Mouse (Mus musculus) right cerebral cortex, adult 18-20 months (tissue): ENCODE data around the gene Npas3.

Experiments
- DNase-seq: peaks from one replicate; pipeline ENCODE4 v3.0.0; 2022; ENCODE audit warnings: mixed read lengths

The Npas3 gene

DNA sequence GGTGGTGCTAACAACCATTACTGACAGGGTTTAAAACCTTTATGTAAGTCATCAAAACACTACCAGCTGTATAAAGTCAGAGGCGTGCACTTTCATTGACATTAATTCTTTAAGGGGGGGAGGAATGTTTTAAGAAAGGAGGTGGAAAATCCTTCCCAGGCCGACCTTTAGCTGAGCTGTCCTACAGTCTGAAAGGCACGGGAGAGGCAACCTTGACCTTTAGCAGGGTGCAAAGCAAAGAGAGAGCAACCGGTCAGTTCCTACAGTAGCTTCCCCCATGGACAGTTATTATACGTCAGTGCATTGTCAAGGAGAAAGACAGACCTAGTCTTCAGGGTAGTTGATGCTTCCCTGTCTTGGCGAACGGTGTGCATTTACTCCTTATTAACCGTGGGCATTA, 756.1 kb downstream of the Npas3 start:
- no peak for DNase-seq

DNA sequence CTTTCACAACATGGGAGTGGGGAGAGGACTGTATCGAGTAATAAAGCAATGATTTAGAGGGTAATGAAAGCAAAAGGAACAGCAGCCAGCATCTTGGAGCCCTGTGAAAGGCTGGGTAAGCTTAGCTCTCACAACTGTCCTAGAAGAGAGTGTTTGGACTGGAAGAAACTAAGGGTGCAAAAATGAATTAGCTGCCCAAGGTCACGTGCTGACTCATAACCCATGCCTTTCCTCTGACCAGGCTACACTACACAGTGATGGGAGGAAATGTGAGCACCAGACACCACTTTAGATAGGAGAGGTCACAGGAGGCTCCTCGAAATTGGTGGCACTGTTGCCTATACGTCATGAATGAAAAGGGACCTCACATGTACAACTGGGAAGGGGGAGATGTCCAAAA, 757.1 kb downstream of the Npas3 start:
- DNase-seq: no peak

DNA sequence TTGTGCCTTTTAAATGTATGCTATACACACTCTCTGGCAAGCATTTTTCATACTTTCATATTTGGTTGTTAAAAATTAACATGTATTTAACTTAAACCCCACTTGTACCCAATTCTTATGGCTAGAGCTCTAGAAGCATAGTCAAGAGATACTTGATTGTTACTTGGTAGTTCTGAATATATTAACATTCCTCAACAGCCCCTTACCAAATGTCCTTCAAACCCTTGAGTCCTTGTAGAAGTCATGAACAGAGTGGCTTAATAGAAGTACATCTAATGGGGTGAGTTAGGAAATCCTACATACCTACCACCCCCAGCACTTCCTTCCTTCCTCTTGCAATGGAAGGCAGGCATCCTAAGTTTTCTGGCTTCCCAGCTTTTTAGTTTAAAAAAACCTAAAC, 766.8 kb downstream of the Npas3 start:
- no peak for DNase-seq

DNA sequence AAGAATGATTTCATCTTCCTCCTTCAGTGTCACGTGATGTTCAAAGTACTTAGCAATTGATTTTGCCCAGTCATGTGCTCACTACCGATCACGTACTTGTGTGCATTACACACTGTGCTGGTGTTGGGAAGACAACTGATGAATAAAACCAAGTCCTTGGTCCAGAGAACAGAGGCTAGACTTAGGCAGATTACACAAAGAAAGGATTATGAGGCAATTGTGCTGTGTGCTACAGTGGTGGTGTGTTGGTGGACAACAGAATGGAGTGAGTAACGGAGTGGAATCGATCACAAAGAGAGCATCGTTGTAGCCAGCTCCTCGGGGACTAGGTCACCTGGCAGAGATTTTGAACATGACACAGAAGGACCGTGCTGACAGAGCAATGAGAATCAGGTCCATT, 769.5 kb downstream of the Npas3 start:
- DNase-seq: no peak

DNA sequence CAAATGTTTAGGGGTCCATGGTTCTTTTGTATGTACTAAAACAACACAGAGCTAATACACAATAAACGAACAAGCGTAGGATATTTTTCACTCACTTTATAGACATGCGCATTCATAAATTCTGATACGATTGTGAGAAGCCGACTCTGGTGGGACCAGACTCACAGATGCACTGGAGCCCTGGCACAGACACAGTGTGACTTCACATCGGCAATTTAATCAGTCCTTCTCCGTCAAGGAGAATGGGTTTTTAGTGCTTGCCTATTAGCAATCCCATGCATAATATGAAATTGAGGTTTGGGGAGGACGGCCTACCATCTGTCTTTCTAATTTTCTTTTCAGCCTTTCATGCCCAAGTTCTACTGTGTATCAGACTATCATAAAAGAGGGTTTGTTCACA, 771.5 kb downstream of the Npas3 start:
- no peak for DNase-seq

DNA sequence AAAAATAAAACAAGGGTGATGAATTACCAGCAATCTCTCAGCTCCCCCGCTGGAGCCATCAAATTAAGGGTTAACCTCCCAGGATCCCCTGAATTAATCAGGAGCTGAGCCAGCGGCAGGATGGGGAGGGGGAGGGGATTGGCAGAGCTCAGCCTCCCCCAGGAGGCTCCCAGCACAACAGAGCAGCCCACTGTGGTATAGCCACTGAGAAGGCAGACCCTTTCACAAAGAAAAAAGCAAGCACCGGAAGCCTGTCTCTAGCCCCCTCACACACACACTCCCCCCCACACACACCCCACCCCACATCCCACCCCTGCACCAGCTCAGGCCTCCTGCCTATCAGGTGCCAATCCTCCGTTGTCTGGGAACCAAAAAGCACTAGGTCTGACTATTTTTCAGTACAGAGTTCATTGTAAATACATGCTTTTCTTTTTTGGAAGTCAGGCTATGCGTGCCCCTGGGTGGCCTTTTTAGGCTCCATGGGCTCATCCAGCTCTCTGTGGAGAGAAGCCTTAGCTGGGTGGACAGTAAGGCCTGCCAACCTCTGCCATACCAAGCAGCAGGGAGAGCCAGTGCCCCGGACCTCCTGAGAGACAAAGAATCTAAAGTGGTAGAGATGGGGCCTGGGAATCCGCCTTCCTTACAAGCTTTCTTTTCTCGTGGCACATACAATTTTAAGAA, 786.3 kb downstream of the Npas3 start:
- DNase-seq: no peak

DNA sequence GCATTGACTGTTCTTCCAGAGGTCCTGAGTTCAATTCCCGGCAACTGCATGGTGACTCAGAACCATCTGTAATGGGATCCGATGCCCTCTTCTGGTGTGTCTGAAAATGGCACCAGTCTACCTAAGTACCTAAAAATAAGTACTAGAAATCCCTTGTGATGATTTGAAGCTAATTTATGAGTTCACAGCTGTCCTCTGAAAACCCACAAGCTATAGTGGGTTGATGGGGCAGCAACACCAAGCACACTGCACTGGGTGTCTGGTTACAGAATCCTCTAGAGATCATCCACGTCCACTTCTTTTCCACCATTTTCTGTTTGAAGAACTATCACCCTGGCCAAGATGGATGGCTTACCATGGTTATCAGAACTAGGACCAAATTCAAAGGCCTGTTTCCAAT, 789.1 kb downstream of the Npas3 start:
- no peak for DNase-seq

DNA sequence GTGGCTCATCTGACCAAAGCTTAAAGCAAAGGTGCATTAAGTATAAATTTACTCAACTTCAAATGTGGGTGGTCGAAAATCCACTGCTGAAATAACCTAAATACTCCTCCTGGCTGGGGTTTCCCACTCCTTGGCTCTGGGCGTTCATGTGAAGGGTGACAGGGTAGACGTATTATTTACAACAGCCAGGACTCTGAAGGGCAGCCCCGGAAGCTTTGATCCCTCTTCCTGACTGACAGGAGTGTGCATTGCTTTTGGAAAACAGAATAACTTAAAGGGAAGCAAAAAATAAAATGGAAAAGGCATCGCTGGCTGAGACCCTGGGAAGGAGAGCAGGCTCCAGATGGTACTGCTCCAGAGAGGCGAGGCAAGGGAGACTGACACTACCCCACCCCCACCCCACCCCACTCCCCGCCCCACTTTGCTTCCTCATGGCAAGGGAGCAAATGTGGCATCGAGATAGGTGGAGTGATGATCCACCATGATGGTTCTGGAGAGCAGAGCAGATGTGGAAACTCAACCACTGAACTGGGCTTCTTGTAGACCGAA, 794.6 kb downstream of the Npas3 start:
- no peak for DNase-seq

DNA sequence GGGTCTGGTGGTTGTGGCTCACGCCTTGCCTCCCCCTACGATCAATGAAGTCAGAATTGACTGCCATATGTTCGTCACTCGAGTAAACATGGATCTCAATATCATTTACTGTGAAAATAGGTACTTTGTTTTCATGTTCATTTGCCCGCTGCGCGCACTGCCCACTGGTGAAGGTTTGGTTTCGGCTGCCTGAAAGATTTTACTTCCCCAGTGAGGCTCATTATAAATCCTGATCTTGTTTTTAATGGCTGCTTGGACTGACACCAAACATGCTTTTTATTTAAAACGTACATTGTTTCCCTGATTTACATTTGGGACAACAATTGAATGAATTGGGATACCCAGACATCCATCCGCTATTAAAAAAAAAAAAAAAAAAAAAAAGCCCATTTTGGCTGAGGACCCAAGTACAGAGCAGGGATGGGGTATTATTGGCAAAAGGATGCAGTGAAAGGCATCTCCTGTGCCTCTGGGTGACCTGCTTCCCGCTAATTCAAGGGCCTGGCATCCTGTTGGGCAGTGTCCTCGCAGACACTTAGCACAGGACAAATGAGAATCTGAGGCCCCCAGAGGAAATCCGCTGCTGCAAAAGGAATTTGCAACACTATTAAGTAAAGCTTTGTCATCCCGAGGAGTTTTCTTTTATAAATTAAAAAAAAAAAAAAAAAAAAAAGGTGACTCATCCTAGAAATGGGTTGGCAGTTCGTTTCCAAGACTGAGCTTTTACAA, 796.3 kb downstream of the Npas3 start:
- no peak for DNase-seq

DNA sequence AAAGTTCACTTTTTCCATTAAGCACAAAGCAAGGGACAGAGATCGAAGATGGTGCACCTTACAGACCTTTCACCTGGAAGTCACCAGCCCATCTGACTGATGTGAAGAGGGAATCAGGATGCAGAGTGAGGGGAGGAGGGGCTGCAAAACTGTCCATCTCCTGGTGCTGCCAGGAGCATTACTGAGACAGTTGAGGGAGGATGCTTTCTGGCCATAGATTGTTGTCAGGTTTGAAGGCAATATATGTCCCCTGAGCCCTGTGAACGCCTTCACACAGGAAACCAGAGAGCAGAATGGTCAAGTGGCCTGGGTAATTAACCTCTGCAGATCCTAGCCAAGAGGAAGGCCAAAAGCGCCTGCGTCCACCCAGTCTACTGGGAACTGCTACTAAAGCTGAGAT, 796.9 kb downstream of the Npas3 start:
- no peak for DNase-seq

DNA sequence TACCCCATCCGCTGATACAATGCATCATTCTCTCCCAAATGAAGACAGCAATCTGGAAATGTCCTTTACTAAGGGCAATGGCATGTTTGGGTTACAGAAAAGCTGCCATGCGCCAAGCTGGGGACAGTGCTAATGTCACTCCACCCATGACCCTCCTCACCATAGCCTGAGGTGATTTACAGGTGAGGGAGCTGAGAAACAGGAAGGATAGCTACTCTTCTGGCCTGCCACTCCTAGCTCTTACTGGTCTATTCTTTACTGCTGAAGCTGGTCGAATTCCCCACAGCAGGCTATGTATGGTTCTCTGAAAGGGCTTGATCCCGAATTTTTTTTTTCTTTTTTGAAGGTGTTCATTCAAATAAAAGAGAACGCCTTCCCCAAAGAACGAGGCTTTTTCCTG, 798.3 kb downstream of the Npas3 start:
- no peak for DNase-seq

DNA sequence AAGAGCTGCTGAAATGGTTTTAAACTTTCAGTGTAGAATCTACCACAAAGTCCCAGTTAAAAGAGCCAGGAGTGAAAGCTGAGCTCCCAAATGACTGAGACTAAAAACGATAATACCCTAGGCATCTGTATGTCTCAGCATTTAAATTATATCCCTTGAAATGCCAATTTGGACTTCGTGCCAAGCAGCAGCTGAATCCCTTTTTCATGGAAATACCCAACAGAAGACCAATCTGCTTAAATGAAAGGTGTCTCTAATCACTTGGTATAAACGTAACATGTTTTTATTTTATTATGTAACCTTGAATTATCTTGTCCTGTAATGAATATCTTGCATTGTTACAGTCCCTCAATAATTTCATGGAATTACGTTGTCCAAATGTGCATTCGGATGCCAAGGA, 799.6 kb downstream of the Npas3 start:
- no peak for DNase-seq

DNA sequence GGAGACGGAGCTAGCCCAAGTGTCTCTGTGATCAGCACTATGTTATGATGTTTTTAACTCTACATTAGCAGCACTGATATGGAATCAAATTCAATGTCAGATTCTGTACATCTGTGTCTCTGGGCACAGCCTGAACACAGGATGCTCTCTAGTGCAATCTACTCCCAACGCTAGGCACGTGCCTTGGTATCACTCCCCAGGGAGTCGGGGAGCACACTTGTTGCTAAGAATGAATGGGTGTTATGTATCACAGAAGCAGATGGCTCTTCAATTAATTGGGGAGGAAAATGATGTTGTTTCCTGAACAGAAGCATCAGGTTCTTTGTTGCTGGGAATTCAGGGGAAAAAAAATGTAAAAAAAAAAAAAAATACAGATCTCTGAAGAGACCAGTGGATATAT, 801.4 kb downstream of the Npas3 start:
- no peak for DNase-seq

DNA sequence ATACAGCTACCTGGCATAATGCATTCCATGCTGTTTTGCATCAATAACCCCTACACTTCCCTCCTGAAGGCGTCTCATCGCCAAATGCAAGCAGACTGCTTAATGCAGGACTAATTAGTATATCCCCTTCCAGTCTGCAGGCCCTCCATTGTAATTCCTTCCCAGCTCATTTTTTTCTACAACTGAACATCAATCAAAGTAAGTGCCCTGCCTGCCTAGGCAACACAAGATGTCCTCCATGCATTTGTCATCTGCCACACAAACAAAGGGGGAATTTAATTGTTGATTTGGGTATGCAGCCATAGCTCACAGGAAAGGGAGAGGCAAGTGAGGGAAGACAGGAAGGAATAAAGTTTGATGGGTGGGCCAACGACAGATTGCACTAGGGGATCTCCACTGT, 804.5 kb downstream of the Npas3 start:
- no peak for DNase-seq

DNA sequence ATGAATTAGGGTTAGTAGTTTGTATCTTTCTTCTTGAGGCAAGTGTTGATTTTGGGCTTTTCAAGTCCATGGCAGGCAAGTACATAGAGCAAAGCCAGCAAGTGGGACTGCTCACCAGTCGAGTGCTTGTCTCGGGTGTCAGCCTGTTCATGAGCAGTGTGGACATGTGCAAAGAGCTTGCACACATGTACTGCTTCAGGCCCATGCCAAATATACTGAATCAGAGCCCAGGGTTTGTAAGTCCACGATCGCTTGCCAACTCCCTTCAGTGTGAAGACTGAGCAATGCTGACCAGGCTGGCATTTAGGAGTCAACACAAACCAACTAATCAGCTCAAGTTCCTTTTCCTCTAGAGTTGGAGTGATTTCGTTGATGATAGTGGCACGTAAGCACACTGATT, 805.1 kb downstream of the Npas3 start:
- no peak for DNase-seq

DNA sequence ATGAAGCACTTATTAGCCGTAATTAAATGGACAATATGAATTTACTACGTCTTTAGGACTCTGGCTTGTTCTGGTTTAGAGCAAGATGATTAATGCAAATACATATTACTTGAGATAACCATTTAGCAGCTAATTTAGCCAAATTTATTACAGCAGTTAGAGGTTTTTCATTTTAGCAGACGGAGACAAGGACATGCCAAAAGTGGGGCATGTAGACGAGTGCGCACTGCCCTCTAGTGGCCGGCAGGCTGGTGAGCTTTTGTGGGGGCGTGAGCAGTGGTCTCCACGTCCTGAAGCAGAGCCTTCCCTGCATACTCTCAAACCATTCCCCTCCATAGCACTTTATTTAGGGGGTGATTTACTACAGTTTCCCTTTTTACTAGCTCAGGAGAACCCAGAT, 812.3 kb downstream of the Npas3 start:
- peak; percentile 74 for DNase-seq

DNA sequence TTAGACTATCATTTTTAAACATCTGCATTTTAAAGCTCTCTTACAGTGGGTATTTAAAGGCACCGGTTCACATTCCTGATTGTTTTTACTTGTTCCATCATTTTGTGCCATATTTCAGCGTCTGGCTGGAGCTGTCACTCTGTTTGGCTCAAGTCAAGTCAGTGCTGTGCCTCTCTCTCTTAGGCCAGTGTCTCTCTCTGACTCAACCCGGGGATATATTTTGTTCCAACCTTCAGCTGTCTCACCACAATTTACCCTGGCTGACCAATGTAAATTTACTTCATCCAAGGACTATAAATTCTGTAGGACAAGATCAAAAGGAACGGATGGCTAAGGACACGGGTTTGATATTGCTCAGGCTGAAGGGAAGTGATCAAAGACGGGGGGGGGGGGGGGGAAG, 812.7 kb downstream of the Npas3 start:
- DNase-seq: no peak

DNA sequence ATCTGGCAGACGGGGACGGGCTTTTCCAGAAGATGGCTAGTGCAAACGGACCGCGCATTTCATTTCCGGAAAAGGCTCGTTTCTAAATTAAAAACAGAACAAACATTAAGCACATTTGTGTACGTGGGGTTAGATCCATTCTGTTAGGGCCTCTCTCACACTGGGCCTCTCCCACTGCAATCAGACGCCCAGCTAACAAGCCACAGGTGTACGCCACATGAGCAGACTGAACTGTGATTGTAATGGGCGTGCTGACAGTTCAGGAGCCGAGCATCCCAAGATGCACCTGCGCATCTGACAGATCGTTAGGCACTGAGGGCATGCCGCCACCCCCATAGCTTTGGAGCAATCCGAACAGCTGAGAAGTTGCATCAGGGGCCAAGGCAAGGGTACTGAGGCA, 816.5 kb downstream of the Npas3 start:
- DNase-seq: no peak

DNA sequence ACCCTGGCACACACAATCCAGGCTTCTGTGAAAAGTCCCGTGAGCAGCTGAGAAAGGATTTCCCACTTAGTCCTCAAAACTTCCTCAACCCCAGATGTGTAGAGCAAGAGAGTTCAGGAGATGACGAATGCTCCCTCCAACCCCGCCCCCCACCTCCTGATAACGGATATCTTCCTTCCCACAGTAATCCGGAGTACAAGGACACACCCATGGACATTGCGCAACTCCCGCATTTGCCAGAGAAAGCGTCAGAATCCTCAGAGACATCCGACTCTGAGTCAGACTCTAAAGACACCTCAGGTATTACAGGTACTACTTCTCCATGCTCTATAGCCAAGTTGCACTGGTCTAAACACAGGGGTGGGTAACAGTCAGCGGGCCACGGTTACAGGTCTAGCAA, 817.1 kb downstream of the Npas3 start:
- no peak for DNase-seq

DNA sequence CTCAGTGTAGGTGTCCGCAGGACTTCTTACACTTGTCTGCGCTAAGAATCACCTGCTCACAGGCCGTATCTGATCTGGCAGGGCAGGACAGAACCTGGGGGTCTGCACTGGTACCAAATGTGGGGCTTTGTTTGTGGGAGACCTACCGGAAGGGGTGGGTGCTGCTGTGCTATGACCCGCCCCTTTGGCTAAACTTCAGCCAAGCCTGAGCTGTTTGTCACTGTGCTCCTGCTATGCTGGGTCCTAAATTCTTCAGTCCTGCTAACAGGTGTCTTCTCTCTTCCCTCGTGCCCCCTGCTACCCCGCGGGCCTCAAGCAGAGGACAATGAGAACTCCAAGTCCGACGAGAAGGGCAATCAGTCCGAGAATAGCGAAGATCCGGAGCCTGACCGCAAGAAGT, 818.9 kb downstream of the Npas3 start:
- DNase-seq: no peak

DNA sequence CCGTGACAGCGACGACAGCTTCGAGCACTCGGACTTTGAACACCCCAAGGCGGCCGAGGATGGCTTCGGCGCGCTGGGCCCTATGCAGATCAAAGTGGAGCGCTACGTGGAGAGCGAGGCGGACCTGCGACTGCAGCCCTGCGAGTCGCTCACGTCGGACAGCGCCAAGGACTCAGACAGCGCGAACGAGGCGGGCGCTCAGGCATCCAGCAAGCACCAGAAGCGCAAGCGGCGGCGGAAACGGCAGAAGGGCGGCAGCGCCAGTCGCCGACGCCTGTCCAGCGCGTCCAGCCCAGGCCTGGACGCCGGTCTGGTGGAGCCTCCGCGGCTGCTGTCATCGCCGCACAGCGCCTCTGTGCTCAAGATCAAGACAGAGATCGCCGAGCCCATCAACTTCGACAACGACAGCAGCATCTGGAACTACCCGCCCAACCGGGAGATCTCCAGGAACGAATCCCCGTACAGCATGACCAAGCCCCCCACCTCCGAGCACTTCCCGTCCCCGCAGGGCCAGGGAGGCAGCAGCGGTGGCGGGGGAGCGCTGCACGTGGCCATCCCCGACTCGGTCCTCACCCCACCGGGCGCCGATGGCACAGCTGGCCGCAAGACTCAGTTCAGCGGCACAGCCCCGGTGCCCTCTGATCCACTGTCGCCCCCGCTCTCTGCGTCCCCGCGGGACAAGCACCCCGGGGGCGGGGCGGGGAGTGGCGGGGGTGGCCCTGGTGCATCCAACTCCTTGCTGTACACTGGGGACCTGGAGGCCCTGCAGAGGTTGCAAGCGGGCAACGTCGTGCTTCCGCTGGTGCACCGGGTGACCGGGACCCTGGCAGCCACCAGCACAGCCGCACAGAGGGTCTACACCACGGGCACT, 819.6 kb downstream of the Npas3 start:
- no peak for DNase-seq

DNA sequence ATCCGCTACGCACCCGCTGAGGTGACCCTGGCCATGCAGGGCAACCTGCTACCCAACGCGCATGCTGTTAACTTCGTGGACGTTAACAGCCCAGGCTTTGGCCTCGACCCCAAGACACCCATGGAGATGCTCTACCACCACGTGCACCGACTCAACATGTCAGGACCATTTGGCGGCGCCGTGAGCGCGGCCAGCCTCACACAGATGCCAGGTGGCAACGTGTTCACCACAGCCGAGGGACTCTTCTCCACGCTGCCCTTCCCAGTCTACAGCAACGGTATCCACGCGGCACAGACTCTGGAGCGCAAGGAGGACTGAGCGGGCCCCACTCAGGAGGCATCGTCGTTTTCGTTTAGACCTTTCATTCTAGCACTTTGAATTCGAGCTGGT, 820.3 kb downstream of the Npas3 start:
- no peak for DNase-seq

DNA sequence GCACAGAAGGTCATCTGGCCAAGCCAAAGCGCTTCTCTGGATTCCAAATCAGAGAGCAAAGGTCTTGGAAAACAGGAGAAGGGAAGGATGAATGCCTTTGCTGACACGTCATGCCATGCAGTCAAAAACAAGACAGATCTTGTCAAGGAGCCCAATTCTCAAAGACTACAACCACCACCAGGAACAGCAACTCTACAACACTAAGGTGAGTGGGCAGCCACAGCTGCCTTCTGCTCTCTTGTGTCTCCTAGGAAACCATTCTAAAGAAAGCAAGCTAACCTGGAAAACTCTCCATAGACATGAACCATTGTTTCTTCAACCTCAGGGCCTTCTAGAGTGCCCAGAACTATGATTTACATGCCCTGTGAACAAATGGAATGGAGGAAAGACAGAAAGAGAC, 825.5 kb downstream of the Npas3 start:
- peak; percentile 28 for DNase-seq

DNA sequence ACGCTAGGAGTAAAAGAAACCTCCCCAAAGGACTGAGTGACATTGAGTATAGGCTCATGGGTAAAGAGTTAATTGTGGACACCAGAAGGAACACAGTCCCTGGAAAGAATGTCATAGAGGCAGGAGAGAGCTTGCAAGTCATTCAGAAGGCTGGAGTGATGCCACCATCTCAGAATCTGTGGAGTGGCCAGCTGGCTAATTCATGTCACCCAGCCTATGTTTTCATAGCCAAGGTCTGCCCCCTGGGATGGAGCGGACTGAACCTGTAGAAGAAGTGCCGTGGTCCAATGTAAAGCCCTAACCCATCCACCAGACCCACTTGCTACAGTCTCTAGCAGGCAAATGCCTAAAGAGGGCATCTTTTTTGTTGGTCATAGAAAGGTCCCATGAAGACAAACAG, 832.5 kb downstream of the Npas3 start:
- no peak for DNase-seq
